ENCODE assay signal across 8 mouse cellular contexts in the genomic region with DNA sequence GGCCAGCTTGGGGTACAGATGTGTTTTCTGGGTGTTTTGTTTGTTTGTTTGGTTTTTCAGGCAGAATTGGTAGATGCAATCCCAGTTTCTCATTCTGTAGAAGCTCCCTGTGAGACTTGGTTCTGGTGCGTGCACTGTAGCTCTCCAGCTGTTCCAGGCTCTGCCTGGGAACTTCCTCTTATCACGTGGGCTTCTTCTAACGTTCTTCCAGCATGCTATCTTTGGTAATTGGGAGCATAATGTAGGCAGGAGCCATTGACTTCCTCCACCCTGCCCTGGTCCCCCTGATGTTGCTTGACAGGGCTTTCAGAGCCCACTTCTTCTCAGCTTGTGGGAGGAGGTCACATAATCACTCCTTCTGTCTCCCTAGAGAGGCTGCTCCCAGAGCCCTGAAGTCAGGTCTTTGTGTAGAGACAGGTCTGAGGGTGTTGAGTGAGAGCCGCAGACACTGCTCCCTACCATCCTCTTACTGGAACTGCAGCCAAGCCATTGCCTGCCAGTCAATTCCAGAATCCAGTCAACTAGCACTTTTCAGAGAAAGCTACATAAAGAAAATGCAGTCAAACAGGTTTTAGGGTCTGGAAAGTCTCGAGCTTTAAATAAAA. TPM values are rescaled to one million over a fixed set of nuclear protein-coding genes. Genes with fewer than 3 reads are reported as not detected.
DNase-seq lines count a peak whose midpoint lies in the region; ATAC-seq and TF ChIP-seq lines count a peak whose summit lies in the region.

No protein-coding gene starts in this region.

- no peaks in the 10 kb centered on the region for H3K27me3 ChIP-seq in midbrain, embryonic 14.5 days (ENCODE audit: control insufficient read depth, insufficient read depth, low read length)

- no peak overlapping the region for H3K4me3 ChIP-seq in midbrain, embryonic 14.5 days (replicated peaks; ENCODE audit: low read depth, low read length)

- ATAC-seq in midbrain, embryonic 14.5 days (ENCODE audit: low FRiP score, low TSS enrichment): no peak

- peaks cover 8% of the 10 kb centered on the region; the same call in 1 of the 2 replicates for H3K4me1 ChIP-seq in midbrain, embryonic 14.5 days (ENCODE audit: control insufficient read depth, insufficient read depth, low read length)

- H3K9me3 ChIP-seq in midbrain, embryonic 14.5 days (ENCODE audit: control insufficient read depth, low read length): no peaks in the 10 kb centered on the region

- no peak overlapping the region for H3K9ac ChIP-seq in midbrain, embryonic 14.5 days (replicated peaks; ENCODE audit: low read length)

- H3K27ac ChIP-seq in midbrain, embryonic 14.5 days (replicated peaks; ENCODE audit: low read depth, low read length): no peak overlapping the region

- TF ChIP-seq CTCF in brain, embryonic 14.5 days (IDR thresholded peaks at IDR 0.05; ENCODE audit: borderline replicate concordance, extremely low read depth, insufficient read depth, insufficient read length): peak; percentile 38; the same call in 1 of the 2 replicates

- peak; percentile 31 for DNase-seq in layer of hippocampus, adult 9-11 months
- DNase-seq in layer of hippocampus, adult 8-10 months (ENCODE audit: low spot score in 2 of 2): no peak
- peak; percentile 55 for DNase-seq in brain, embryonic 14.5 days (ENCODE audit: low read depth)
- peak; percentile 18 for DNase-seq in kidney, adult 18-20 months
- DNase-seq in midbrain, embryonic 14.5 days: peak; percentile 29
- no peak for DNase-seq in left cerebral cortex, postnatal 14 days (ENCODE audit: low spot score in 2 of 2)
- DNase-seq in testis, postnatal 14 days (ENCODE audit: low spot score): no peak
- DNase-seq in spleen, postnatal 4 days (ENCODE audit: low spot score in 2 of 2): no peak

- H3K36me3 ChIP-seq in midbrain, embryonic 14.5 days (ENCODE audit: control insufficient read depth, insufficient read depth, low read length): no peaks in the 10 kb centered on the region

- intact Hi-C loops in left cerebral cortex, postnatal 14 days (cut with DNase I): no loop called here

- no peak for TF ChIP-seq POLR2A in brain, embryonic 14.5 days (IDR thresholded peaks at IDR 0.05; ENCODE audit: borderline replicate concordance, extremely low read depth, insufficient read depth, insufficient read length, poor library complexity, severe bottlenecking)

- 36% methylated on average over 5 of the region's 5 CpGs for WGBS in midbrain, embryonic 14.5 days

- H3K4me2 ChIP-seq in midbrain, embryonic 14.5 days (ENCODE audit: low read length): no peak overlapping the region

RNA-seq across cellular contexts. Expression of a gene that starts 15.7 kb away (rescaled TPM):
- under 1 TPM; 0.17 to 0.34 (median 0.25) TPM for total RNA-seq in layer of hippocampus, adult 8-10 months (2022)
- polyA plus RNA-seq in brain, embryonic 14.5 days (2012; rRNA removed): 4.3 and 7.1 TPM in 2 replicates
- polyA plus RNA-seq in midbrain, embryonic 14.5 days (2014; fragmentation: Nextera tagmentation; extraction: Ambion mirVana): 2.1 and 2.5 TPM in 2 replicates
- 1 to 10 TPM in 1 of 2 experiments, under 1 TPM in 1; 0.57 to 1.2 TPM for total RNA-seq in left cerebral cortex, postnatal 14 days (2021)

Comparison
In these comparisons a context has a peak if more than half of its experiments do, and no peak if none do; other contexts are left out.
1. DNase-seq: peak in layer of hippocampus, adult 9-11 months (single experiment), brain, embryonic 14.5 days (single experiment), kidney, adult 18-20 months (single experiment) and midbrain, embryonic 14.5 days (single experiment); none in layer of hippocampus, adult 8-10 months (0 of 2), left cerebral cortex, postnatal 14 days (0 of 2), testis, postnatal 14 days (single experiment) and spleen, postnatal 4 days (0 of 2).